Mouse (Mus musculus) splenic B cell, adult 2 months (primary cell): ENCODE results near the gene Fthl17c.
A peak's percentile ranks its signal among the peaks of the same experiment; 100 is the strongest.
"Not testable (repeated sequence)": the region's sequence is repeated elsewhere in the genome, so short reads cannot be mapped to it uniquely, and the experiment has no call there.

ENCODE experiments used
- DNase-seq: peaks from one replicate; pipeline ENCODE4 v3.0.0-alpha.2; 2011; ENCODE audit warnings: low read depth, low spot score
- H3K27me3 ChIP-seq: 2 replicates; pipeline ENCODE4 v1.6.1; 2012; ENCODE audit warnings: mild to moderate bottlenecking, low read length, moderate library complexity, mixed read lengths; ENCODE audit not compliant: control insufficient read depth, poor library complexity, insufficient read depth, severe bottlenecking
- H3K36me3 ChIP-seq: 2 replicates; pipeline ENCODE4 v1.6.1; 2012; ENCODE audit warnings: mild to moderate bottlenecking, low read length, moderate library complexity, mixed read lengths; ENCODE audit not compliant: control insufficient read depth, poor library complexity, insufficient read depth, severe bottlenecking

Gene Fthl17c

DNA sequence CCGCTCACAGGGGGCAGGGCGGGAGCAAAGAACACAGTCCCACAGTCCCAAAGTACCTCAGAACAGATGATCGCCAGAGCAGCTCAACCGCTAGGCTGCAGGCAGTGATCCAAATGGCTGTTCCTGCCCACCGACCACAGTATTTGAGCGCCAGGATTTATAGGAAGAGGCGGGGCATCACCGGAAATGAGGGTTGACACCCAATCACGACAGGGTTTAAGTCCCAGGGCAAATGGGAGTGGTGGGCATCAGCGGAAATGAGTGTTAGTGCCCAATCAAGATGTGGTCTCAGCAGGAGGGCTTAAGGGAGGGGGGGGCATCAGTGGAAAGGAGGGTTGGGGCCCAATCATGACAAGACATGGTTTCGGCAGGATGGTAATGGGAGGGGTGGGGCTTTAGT is at the start of gene Fthl17c:
Gene Fthl17c, minus strand, starts transcription at position 101 of the 400 bp plus-strand sequence.
- not testable (repeated sequence) for DNase-seq, H3K36me3 ChIP-seq, H3K27me3 ChIP-seq

DNA sequence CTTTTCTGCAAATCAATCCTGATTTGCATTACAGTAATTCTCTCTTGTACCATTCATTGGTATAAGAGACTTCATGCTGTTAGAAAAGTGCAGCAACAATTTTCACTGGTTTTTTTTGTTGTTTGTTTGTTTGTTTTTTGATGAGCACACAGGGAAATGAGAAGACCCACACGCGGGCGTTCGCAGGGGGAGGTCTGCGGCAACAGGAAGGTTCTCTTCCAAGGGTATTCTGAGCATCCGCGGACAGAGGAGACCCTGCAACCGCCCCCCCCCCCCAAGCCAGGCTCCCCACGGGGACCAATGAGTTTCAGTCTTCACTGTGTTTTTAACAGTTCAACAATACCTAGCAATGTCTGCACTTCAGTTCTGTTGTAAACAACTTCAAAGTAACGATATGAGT is 43.1 kb upstream of the Fthl17c start:
- Histone ChIP-seq H3K27me3 (no peaks in the 10 kb centered on the region), H3K36me3 (no peaks in the 10 kb centered on the region)
- DNase-seq, result no peak

DNA sequence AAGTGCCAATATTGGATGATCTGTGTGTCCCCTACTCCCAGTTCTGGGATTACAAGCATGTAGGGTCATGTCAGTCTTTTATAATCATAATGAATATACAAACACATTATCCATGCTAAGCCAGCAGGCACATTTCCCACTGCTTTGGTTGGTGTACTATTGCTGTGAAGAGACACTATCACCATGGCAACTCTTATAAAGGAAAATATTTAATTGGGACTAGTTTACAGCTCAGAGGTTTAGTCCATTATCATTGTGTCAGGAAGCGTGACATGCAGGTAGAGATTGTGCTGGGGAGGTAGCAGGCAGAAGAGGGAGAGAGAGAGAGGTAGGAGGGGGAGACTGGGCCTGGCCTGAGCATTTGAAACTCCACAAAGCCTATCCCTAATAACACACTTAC is 39.7 kb upstream of the Fthl17c start:
- DNase-seq, result no peak
- Histone ChIP-seq H3K36me3 (no peaks in the 10 kb centered on the region), H3K27me3 (no peaks in the 10 kb centered on the region)

DNA sequence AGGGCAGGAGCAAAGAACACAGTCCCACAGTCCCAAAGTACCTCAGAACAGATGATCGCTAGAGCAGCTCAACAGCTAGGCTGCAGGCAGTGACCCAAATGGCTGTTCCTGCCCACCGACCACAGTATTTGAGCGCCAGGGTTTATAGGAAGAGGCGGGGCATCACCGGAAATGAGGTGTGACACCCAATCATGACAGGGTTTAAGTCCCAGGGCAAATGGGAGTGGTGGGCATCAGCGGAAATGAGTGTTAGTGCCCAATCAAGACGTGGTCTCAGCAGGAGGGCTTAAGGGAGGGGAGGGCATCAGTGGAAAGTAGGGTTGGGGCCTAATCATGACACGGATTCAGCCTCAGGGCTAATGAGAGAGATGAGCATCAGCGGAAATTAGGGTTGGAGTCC is 10.3 kb upstream of the Fthl17c start, which contains the start of gene Fthl17d:
Gene Fthl17d, minus strand, starts transcription at position 101 of the 400 bp plus-strand sequence.
- not testable (repeated sequence) for H3K27me3 ChIP-seq, DNase-seq

DNA sequence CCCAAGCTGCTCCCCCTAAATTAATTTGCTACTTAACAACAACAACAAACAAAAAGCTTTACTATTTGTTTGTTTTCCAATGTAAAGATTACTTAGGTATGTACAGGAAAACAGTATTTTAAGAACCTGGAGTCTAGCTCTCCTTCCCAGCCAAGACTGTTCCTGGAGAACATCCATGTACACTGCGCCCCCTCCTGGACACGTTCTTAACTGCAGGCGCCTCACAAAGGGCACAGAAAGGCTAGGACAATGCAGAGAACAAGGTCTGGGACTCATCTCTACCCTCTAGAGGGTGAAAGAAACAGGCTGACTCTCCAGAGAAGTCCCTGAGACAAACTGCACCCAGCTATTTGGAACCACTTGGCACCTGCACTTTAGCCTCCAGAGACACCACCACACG is 11.7 kb downstream of the Fthl17c start:
- H3K27me3 ChIP-seq, DNase-seq, H3K36me3 ChIP-seq: not testable (repeated sequence)

More for the DNA sequence above, 10.3 kb upstream of the Fthl17c start, which contains the start of gene Fthl17d:
- H3K36me3 ChIP-seq, result not testable (repeated sequence)

DNA sequence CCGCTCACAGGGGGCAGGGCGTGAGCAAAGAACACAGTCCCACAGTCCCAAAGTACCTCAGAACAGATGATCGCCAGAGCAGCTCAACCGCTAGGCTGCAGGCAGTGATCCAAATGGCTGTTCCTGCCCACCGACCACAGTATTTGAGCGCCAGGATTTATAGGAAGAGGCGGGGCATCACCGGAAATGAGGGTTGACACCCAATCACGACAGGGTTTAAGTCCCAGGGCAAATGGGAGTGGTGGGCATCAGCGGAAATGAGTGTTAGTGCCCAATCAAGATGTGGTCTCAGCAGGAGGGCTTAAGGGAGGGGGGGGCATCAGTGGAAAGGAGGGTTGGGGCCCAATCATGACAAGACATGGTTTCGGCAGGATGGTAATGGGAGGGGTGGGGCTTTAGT is 13.5 kb downstream of the Fthl17c start, which contains the start of gene Fthl17b:
Gene Fthl17b, minus strand, starts transcription at position 101 of the 400 bp plus-strand sequence.
- H3K27me3 ChIP-seq, H3K36me3 ChIP-seq: not testable (repeated sequence)

DNA sequence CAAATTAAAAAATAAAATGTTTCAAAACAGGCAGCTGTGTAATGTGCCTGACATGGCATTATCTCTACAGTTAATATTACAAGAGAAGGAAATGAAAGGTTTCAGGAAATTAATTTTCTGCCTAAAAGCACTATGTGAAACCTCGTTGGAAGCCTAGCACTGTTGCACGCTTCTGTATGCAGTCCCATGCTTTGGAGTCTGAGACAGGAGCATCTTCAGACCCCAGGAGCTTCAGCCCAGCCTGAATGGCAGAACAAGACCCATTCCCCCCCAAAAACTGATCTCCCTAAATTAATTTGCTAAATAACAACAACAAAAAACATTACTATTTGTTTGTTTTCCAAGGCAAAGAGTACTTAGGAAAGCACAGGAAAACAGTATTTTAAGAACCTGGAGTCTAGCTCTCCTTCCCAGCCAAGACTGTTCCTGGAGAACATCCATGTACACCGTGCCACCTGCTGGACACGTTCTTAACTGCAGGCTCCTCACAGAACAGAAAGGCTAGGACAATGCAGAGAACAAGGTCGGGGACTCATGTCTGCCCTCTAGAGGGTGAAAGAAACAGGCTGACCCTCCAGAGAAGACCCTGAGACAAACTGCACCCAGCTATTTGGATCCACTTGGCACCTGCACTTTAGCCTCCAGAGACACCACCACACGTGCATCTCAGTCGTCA is 28.1 kb downstream of the Fthl17c start:
- H3K27me3 ChIP-seq, H3K36me3 ChIP-seq: not testable (repeated sequence)
- DNase-seq, result peak; percentile 32

More for the DNA sequence above, 13.5 kb downstream of the Fthl17c start, which contains the start of gene Fthl17b:
- DNase-seq, result not testable (repeated sequence)

DNA sequence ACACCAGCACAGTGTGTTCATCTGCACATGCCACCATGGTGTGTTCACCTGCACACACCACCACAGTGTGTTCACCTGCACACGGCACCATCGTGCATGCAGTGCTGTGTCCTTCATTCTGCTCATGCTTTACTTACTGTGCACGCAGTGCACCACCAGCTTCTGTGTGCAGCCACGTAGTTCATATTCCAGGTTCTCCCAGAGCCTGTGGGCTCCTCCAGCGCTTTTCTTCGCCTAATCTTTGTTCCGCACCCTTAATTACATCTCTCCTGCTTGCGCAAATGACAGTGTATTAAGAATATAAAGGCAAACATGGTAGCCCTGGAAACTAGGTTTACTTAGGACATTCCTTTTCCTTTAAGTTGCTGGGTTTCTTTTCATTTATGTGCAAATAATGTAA is 32.3 kb downstream of the Fthl17c start:
- DNase-seq, result no peak

DNA sequence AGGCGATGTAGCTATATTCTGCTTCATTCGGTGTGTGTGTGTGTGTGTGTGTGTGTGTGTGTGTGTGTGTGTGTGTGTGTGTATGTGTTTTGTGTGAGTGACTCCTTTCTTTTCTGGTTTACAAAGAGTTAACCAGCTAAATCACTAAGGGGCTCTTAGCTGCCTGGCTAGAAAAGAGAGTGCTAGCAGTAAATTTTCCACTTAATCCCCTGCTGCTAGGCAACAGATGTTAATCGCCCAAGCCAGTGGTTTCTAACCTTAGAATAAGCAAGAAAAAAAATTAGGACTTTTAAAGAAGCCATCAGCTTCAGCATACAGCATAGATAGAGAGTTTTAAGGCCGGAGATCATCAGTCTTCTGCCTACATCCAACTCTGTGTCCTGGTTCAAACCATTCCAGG is 49.1 kb downstream of the Fthl17c start:
- no peak for DNase-seq
- Histone ChIP-seq H3K27me3 (no peaks in the 10 kb centered on the region), H3K36me3 (no peaks in the 10 kb centered on the region)

More for the DNA sequence above, 32.3 kb downstream of the Fthl17c start:
- Histone ChIP-seq H3K27me3 (no peaks in the 10 kb centered on the region), H3K36me3 (no peaks in the 10 kb centered on the region)
